Mouse (Mus musculus) MEL (cell line): Measurements from ENCODE around the gene Dnajc7. TPM values are rescaled to one million over a fixed set of nuclear protein-coding genes. Genes with fewer than 3 reads are reported as not detected.

ENCODE experiments used
- DNase-seq: peaks from one replicate; pipeline ENCODE4 v3.0.0; 2011; ENCODE audit warnings: low read depth, low spot score
- H3K27ac ChIP-seq: 2 replicates; pipeline ENCODE4 v1.5.1; 2012; ENCODE audit warnings: low read depth, mild to moderate bottlenecking, control low read depth, low read length, moderate library complexity; ENCODE audit not compliant: control insufficient read depth
- H3K27me3 ChIP-seq, 2 experiments: fragments of 150-350 bp in 1 of 2; sonication (generic) in 1 of 2; 2 replicates each; pipeline ENCODE4 v1.6.1; 2012; ENCODE audit warnings: low read length in 2 of 2, mild to moderate bottlenecking in 2 of 2, improper control_type of control experiment in 1 of 2, moderate library complexity in 1 of 2; ENCODE audit not compliant: insufficient read depth in 2 of 2, control insufficient read depth in 1 of 2
- H3K36me3 ChIP-seq, 2 experiments: 2 replicates each; pipeline ENCODE4 v1.6.1; 2012 to 2014; ENCODE audit warnings: low read length in 2 of 2, improper control_type of control experiment in 1 of 2, inconsistent platforms in 1 of 2, mild to moderate bottlenecking in 1 of 2; ENCODE audit not compliant: insufficient read depth in 2 of 2, control insufficient read depth in 1 of 2
- H3K4me1 ChIP-seq, 2 experiments: fragments of 150-350 bp in 1 of 2; sonication (generic) in 1 of 2; 2 replicates each; pipeline ENCODE4 v1.6.1; 2012; ENCODE audit warnings: low read length in 2 of 2, improper control_type of control experiment in 1 of 2, mild to moderate bottlenecking in 1 of 2; ENCODE audit not compliant: insufficient read depth in 2 of 2, control insufficient read depth in 1 of 2
- H3K4me3 ChIP-seq, 2 experiments: fragments of 150-350 bp in 1 of 2; sonication (generic) in 1 of 2; 2 replicates each; pipeline ENCODE4 v1.5.1; 2012; ENCODE audit warnings: low read depth in 2 of 2, low read length in 2 of 2, mild to moderate bottlenecking in 2 of 2, moderate library complexity in 2 of 2, control low read depth in 1 of 2, improper control_type of control experiment in 1 of 2; ENCODE audit not compliant: control insufficient read depth in 1 of 2, insufficient read depth in 1 of 2
- H3K79me2 ChIP-seq: 2 replicates; pipeline ENCODE4 v1.6.1; 2012; ENCODE audit warnings: mild to moderate bottlenecking, low read length, moderate library complexity; ENCODE audit not compliant: control insufficient read depth, poor library complexity, insufficient read depth
- H3K9ac ChIP-seq: 2 replicates; pipeline ENCODE4 v1.6.1; 2012; ENCODE audit warnings: low read depth, mild to moderate bottlenecking, control low read depth, low read length, moderate library complexity; ENCODE audit not compliant: control insufficient read depth, poor library complexity, severe bottlenecking
- H3K9me3 ChIP-seq: fragments of 150-350 bp; sonication (generic); replicated peaks from 2 replicates; pipeline ENCODE4 v1.6.1; 2012; ENCODE audit warnings: mild to moderate bottlenecking, low read length, improper control_type of control experiment, moderate library complexity; ENCODE audit not compliant: insufficient read depth
- CTCF ChIP-seq, 3 experiments: IDR thresholded peaks in 2 of 3; conservative IDR thresholded peaks in 1 of 3; 2 replicates each; pipeline ENCODE4 v1.5.1; 2011 to 2012; ENCODE audit warnings: low read length in 3 of 3, low read depth in 2 of 3, mild to moderate bottlenecking in 2 of 3, improper control_type of control experiment in 1 of 3, inconsistent platforms in 1 of 3, mixed read lengths in 1 of 3, moderate library complexity in 1 of 3; ENCODE audit not compliant: control insufficient read depth in 1 of 3, insufficient read depth in 1 of 3, poor library complexity in 1 of 3, severe bottlenecking in 1 of 3
- ELF1 ChIP-seq: IDR thresholded peaks from 2 replicates; pipeline ENCODE4 v1.6.1; 2014; ENCODE audit warnings: low read depth, mild to moderate bottlenecking, inconsistent platforms, low read length, improper control_type of control experiment, moderate library complexity
- EP300 ChIP-seq, 2 experiments: IDR thresholded peaks; 2 replicates each; pipeline ENCODE4 v1.6.1; 2011; ENCODE audit warnings: improper control_type of control experiment in 2 of 2, low read length in 2 of 2, low read depth in 1 of 2, mild to moderate bottlenecking in 1 of 2
- ETS1 ChIP-seq: IDR thresholded peaks from 2 replicates; pipeline ENCODE4 v1.6.1; 2012; ENCODE audit warnings: low read depth, mild to moderate bottlenecking, inconsistent platforms, low read length, improper control_type of control experiment, moderate library complexity
- HCFC1 ChIP-seq: IDR thresholded peaks from 2 replicates; pipeline ENCODE4 v1.6.1; 2012; ENCODE audit warnings: low read depth, mild to moderate bottlenecking, inconsistent platforms, low read length, improper control_type of control experiment, moderate library complexity
- JUND ChIP-seq: IDR thresholded peaks from 2 replicates; pipeline ENCODE4 v1.6.1; 2011; ENCODE audit warnings: low read depth, mild to moderate bottlenecking, improper control_type of control experiment, low read length
- KAT2A ChIP-seq: conservative IDR thresholded peaks from 2 replicates; pipeline ENCODE4 v1.6.1; 2012; ENCODE audit warnings: low read depth, low read length, improper control_type of control experiment, inconsistent platforms
- MAX ChIP-seq: IDR thresholded peaks from 2 replicates; pipeline ENCODE4 v1.6.1; 2011; ENCODE audit warnings: low read length, improper control_type of control experiment
- MAZ ChIP-seq: IDR thresholded peaks from 2 replicates; pipeline ENCODE4 v1.6.1; 2012; ENCODE audit warnings: low read depth, mild to moderate bottlenecking, inconsistent platforms, low read length, improper control_type of control experiment
- MXI1 ChIP-seq: IDR thresholded peaks from 2 replicates; pipeline ENCODE4 v1.6.1; 2011; ENCODE audit warnings: mild to moderate bottlenecking, low read depth, low read length, improper control_type of control experiment
- MYC ChIP-seq: IDR thresholded peaks from 2 replicates; pipeline ENCODE4 v1.6.1; 2011; ENCODE audit warnings: low read depth, mild to moderate bottlenecking, low read length, improper control_type of control experiment, moderate library complexity
- NELFE ChIP-seq: IDR thresholded peaks from 2 replicates; pipeline ENCODE4 v1.6.1; 2011; ENCODE audit warnings: low read depth, low read length, improper control_type of control experiment
- POLR2A ChIP-seq, 2 experiments: IDR thresholded peaks; 2 replicates each; pipeline ENCODE4 v1.6.1; 2011 to 2012; ENCODE audit warnings: low read length in 2 of 2, mild to moderate bottlenecking in 2 of 2, control low read depth in 1 of 2, improper control_type of control experiment in 1 of 2, low read depth in 1 of 2, moderate library complexity in 1 of 2; ENCODE audit not compliant: control insufficient read depth in 1 of 2, insufficient read depth in 1 of 2, poor library complexity in 1 of 2
- POLR2AphosphoS2 ChIP-seq: IDR thresholded peaks from 2 replicates; pipeline ENCODE4 v1.6.1; 2011; ENCODE audit warnings: low read length, improper control_type of control experiment
- RAD21 ChIP-seq: IDR thresholded peaks from 2 replicates; pipeline ENCODE4 v1.6.1; 2011; ENCODE audit warnings: mild to moderate bottlenecking, low read depth, low read length, improper control_type of control experiment
- RCOR1 ChIP-seq: IDR thresholded peaks from 2 replicates; pipeline ENCODE4 v1.6.1; 2012; ENCODE audit warnings: low read depth, mild to moderate bottlenecking, inconsistent platforms, low read length, improper control_type of control experiment
- SIN3A ChIP-seq: IDR thresholded peaks from 2 replicates; pipeline ENCODE4 v1.6.1; 2012; ENCODE audit warnings: low read length, improper control_type of control experiment, inconsistent platforms
- SMC3 ChIP-seq: IDR thresholded peaks from 2 replicates; pipeline ENCODE4 v1.6.1; 2011; ENCODE audit warnings: low read depth, low read length, improper control_type of control experiment
- TAL1 ChIP-seq: IDR thresholded peaks from 2 replicates; pipeline ENCODE4 v1.6.1; 2012; ENCODE audit warnings: mild to moderate bottlenecking, inconsistent platforms, low read length, moderate library complexity, mixed read lengths
- TBP ChIP-seq: IDR thresholded peaks from 2 replicates; pipeline ENCODE4 v1.8.0; 2011; ENCODE audit warnings: low read depth, low read length, improper control_type of control experiment
- TCF12 ChIP-seq: IDR thresholded peaks from 2 replicates; pipeline ENCODE4 v1.6.1; 2014; ENCODE audit warnings: low read depth, mild to moderate bottlenecking, inconsistent platforms, low read length, improper control_type of control experiment, moderate library complexity
- UBTF ChIP-seq: IDR thresholded peaks from 2 replicates; pipeline ENCODE4 v1.6.1; 2012; ENCODE audit warnings: low read depth, mild to moderate bottlenecking, inconsistent platforms, low read length, improper control_type of control experiment, moderate library complexity, borderline replicate concordance; ENCODE audit not compliant: insufficient read depth
- USF1 ChIP-seq: IDR thresholded peaks from 2 replicates; pipeline ENCODE4 v1.6.1; 2014; ENCODE audit warnings: low read depth, mild to moderate bottlenecking, inconsistent platforms, low read length, improper control_type of control experiment, moderate library complexity
- USF2 ChIP-seq, 2 experiments: IDR thresholded peaks; 2 replicates each; pipeline ENCODE4 v1.6.1; 2011 to 2012; ENCODE audit warnings: improper control_type of control experiment in 2 of 2, low read length in 2 of 2, borderline replicate concordance in 1 of 2, inconsistent platforms in 1 of 2, low read depth in 1 of 2, mild to moderate bottlenecking in 1 of 2; ENCODE audit not compliant: insufficient read depth in 1 of 2
- ZC3H11A ChIP-seq: IDR thresholded peaks from 2 replicates; pipeline ENCODE4 v1.6.1; 2012; ENCODE audit warnings: low read depth, mild to moderate bottlenecking, inconsistent platforms, low read length, improper control_type of control experiment
- ZMIZ1 ChIP-seq: IDR thresholded peaks from 2 replicates; pipeline ENCODE4 v1.6.1; 2012; ENCODE audit warnings: low read depth, mild to moderate bottlenecking, inconsistent platforms, low read length, improper control_type of control experiment, moderate library complexity
- ZNF384 ChIP-seq: IDR thresholded peaks from 2 replicates; pipeline ENCODE4 v1.6.1; 2012; ENCODE audit warnings: low read depth, mild to moderate bottlenecking, inconsistent platforms, low read length, improper control_type of control experiment
- polyA plus RNA-seq, 2 experiments: library from polyadenylated mRNA; stranded (reverse) in 1 of 2; unstranded in 1 of 2; fragments of >175 nt in 1 of 2; fragments of >200 nt in 1 of 2; gene quantifications; 2 replicates each; pipeline versions ENCODE4 v1.2.1 to v1.2.4; 2012; ENCODE audit warnings: low replicate concordance in 2 of 2, low read depth in 1 of 2; ENCODE audit not compliant: insufficient read length in 2 of 2, insufficient read depth in 1 of 2, missing spikeins in 1 of 2
- total RNA-seq: library from RNA; depleted of rRNA; stranded (reverse); fragments of 300-350 nt; gene quantifications from 2 replicates; pipeline ENCODE4 v1.2.3, GENCODE M21; 2012

Gene Dnajc7
- total and polyA plus RNA-seq, 3 experiments, result 230 to 452 (median 346) TPM

DNA sequence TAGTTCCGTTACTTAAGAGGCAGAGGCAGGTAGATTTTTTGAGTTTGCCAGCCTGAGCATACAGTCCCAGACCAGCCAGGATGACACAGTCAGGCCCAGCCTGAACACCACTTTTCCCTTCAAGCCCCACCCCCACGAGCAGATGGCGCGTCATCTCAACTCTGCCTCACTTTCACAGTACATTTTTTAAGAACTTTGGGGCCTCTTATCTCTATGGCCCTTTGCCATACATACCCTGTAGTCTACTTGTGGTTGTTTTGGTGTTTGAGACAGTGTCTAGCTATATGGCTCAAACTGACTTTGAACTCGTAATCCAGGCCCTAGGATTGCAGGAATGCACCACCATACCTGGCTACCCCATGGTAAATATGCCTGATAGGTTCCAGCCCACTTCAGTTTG, 8.1 kb upstream of the Dnajc7 start (continued):
- peak; percentile 31; the same call in 1 of the 2 replicates for TF ChIP-seq MAZ
- no peak for TF ChIP-seq ZC3H11A
- TF ChIP-seq USF1, result no peak

DNA sequence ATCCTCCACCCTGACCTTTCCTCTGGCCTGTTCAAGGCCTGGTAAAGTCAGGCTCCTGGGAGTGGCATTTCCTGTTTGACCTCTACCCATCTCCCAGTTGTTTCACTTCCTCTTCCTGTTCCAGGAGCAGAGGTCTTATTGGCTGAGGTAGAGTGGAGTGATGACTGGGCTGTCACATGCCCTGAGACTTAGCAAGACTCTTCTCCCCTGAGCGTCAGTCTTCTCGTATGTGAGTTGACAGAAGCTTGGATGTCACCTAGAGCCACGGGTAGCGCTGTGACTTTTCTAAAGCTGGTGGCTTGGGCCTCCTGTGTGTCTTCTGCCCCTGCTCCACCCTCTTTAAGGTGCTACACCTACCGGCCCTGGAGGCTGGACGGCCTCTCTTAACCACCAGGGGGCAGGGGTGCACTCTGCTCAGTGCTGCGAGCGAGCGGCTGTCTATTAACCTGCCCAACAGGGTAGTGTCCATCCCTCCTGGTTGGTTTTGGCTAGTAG, 6.8 kb upstream of the Dnajc7 start:
- H3K27ac ChIP-seq, result peak overlapping the region; percentile 84
- H3K27me3 ChIP-seq, result no peaks in the 10 kb centered on the region
- peak overlapping the region in 1 of 2 experiments; percentile 21; a peak in 1 of 4 replicates for H3K4me3 ChIP-seq
- peaks cover 4% of the 10 kb centered on the region for H3K79me2 ChIP-seq
- TF ChIP-seq HCFC1 (peak; percentile 81), POLR2AphosphoS2 (peak; percentile 67; the same call in 1 of the 2 replicates), SIN3A (peak; percentile 61), UBTF (0 out of 2 replicates have a peak, but pooled peaks have one; percentile 72), TBP (peak; percentile 93), MXI1 (peak; percentile 31; the same call in 1 of the 2 replicates), CTCF (IDR thresholded peaks at IDR 0.05 in 2 of 3, conservative IDR thresholded peaks at IDR 0.05 in 1 of 3; ENCODE audit: control insufficient read depth in 1 of 3, insufficient read depth in 1 of 3, low read depth in 2 of 3, low read length in 3 of 3, poor library complexity in 1 of 3, severe bottlenecking in 1 of 3) (peak; percentile 68 to 96 (median 89)), ELF1 (peak; percentile 95), TAL1 (no peak), POLR2A (IDR thresholded peaks at IDR 0.05; ENCODE audit: control insufficient read depth in 1 of 2, insufficient read depth in 1 of 2, low read depth in 1 of 2, low read length in 2 of 2, poor library complexity in 1 of 2) (peak; percentile 19 to 87; a peak in 2 of 4 replicates), NELFE (peak; percentile 65), EP300 (IDR thresholded peaks at IDR 0.05; ENCODE audit: low read depth in 1 of 2, low read length in 2 of 2) (peak in 1 of 2 experiments; percentile 32; a peak in 2 of 4 replicates), RCOR1 (no peak), TCF12 (peak; percentile 62; the same call in 1 of the 2 replicates), USF2 (IDR thresholded peaks at IDR 0.05; ENCODE audit: borderline replicate concordance in 1 of 2, insufficient read depth in 1 of 2, low read depth in 1 of 2, low read length in 2 of 2) (no peak), ZC3H11A (peak; percentile 64), ETS1 (peak; percentile 28; the same call in 1 of the 2 replicates), JUND (no peak), ZMIZ1 (peak; percentile 83; the same call in 1 of the 2 replicates), SMC3 (peak; percentile 83), KAT2A (no peak), MYC (0 out of 2 replicates have a peak, but pooled peaks have one; percentile 37), RAD21 (peak; percentile 71), ZNF384 (0 out of 2 replicates have a peak, but pooled peaks have one; percentile 5), MAX (peak; percentile 36; the same call in 1 of the 2 replicates)
- DNase-seq, result peak; percentile 94
- H3K9ac ChIP-seq, result peak overlapping the region; percentile 54
- H3K9me3 ChIP-seq, result no peaks in the 10 kb centered on the region
- peaks cover 10 to 53% of the 10 kb centered on the region in 2 experiments for H3K4me1 ChIP-seq
- H3K36me3 ChIP-seq, result peaks cover 0 to 43% of the 10 kb centered on the region in 2 experiments; a peak in 2 of 4 replicates
